Mouse (Mus musculus): ENCODE measurements around the gene Fam221a.
"Not testable (repeated sequence)": the region's sequence is repeated elsewhere in the genome, so short reads cannot be mapped to it uniquely, and the experiment has no call there.

Gene Fam221a

GRCm38 (mm10) chr6:49378328-49378727 lies 10.8 kb downstream of the Fam221a start:
- no peak for DNase-seq (ENCODE audit: low spot score in 2 of 2)

GRCm38 (mm10) chr6:49394276-49394675 lies 26.7 kb downstream of the Fam221a start:
- DNase-seq (ENCODE audit: low spot score in 2 of 2), result no peak

- DNase-seq (ENCODE audit: low spot score in 2 of 2), result no peak
These were observed 27.8 kb downstream of the Fam221a start, which contains the start of gene Stk31 for GRCm38 (mm10) chr6:49395316-49395715. Gene Stk31, plus strand, starts transcription at chr6:49395604.

- DNase-seq (ENCODE audit: low spot score in 2 of 2), result peak in 1 of 2 experiments; percentile 12
These were observed 29.9 kb downstream of the Fam221a start for GRCm38 (mm10) chr6:49397466-49397865.

- DNase-seq (ENCODE audit: low spot score in 2 of 2), result no peak
These were observed 30.8 kb downstream of the Fam221a start for GRCm38 (mm10) chr6:49398365-49398764.

- no peak for DNase-seq (ENCODE audit: low spot score in 2 of 2)
These were observed 43.3 kb downstream of the Fam221a start for GRCm38 (mm10) chr6:49410830-49411229.

GRCm38 (mm10) chr6:49412967-49413366 lies 45.4 kb downstream of the Fam221a start:
- not testable (repeated sequence) for DNase-seq (ENCODE audit: low spot score in 2 of 2)

GRCm38 (mm10) chr6:49415971-49416370 lies 48.4 kb downstream of the Fam221a start:
- no peak for DNase-seq (ENCODE audit: low spot score in 2 of 2)

- no peak for DNase-seq (ENCODE audit: low spot score in 2 of 2)
These were observed 69.8 kb downstream of the Fam221a start for GRCm38 (mm10) chr6:49437306-49437705.
